Mouse (Mus musculus): Measurements from ENCODE around the gene Fars2. TPM values are rescaled to one million over a fixed set of nuclear protein-coding genes. Genes with fewer than 3 reads are reported as not detected.

Gene Fars2
- total RNA-seq, 1 experiment from 2014 or later = 25.7 TPM

Other genes with a start within 250 kb of the Fars2 start
- 4.1 to 7.3 TPM (median 5.0 TPM) in 3 replicates for gene Rpp40, start 211.1 kb upstream of the Fars2 start, total RNA-seq (2017)
- not detected in 3 replicates for gene Ppp1r3g, start 158.6 kb upstream of the Fars2 start, total RNA-seq (2017)
- 3.8 to 6.6 TPM (median 4.9 TPM) in 3 replicates for gene Lyrm4, start 114 bp downstream of the Fars2 start, total RNA-seq (2017)